Mouse (Mus musculus): ENCODE measurements at regions not wholly inside any gene's neighbourhood (a gene's known extent, or its start where the extent isn't known, plus 50 kb on each side); places are given as distances from the start of the nearest gene placed in this dataset.
A peak's percentile ranks its signal among the peaks of the same experiment; 100 is the strongest.

- TF ChIP-seq POLR2A (IDR thresholded peaks at IDR 0.05; ENCODE audit: insufficient read depth, low read depth, low read length), result no peak
- no peak for TF ChIP-seq CTCF (IDR thresholded peaks at IDR 0.05; ENCODE audit: insufficient read depth, low read depth, low read length)
- peaks cover 27% of the 10 kb centered on the region for H3K4me1 ChIP-seq (ENCODE audit: control insufficient read depth, insufficient read depth, low read length)
- 73% methylated on average over 5 of the region's 5 CpGs for WGBS
- no peak overlapping the region for H3K27ac ChIP-seq (ENCODE audit: insufficient read depth, low read depth, low read length)
- H3K4me3 ChIP-seq (ENCODE audit: insufficient read depth, low read depth, low read length), result no peak overlapping the region
Observed at GRCm38 (mm10) chr13:51921550-51921949, 75.1 kb downstream of the Gadd45g start.

GRCm38 (mm10) chr13:51926764-51927163 lies 80.3 kb downstream of the Gadd45g start:
- H3K4me1 ChIP-seq (ENCODE audit: control insufficient read depth, insufficient read depth, low read length), result peaks cover 5% of the 10 kb centered on the region
- TF ChIP-seq POLR2A (IDR thresholded peaks at IDR 0.05; ENCODE audit: insufficient read depth, low read depth, low read length) (no peak), CTCF (IDR thresholded peaks at IDR 0.05; ENCODE audit: insufficient read depth, low read depth, low read length) (no peak)
- H3K4me3 ChIP-seq (ENCODE audit: insufficient read depth, low read depth, low read length), result no peak overlapping the region
- WGBS, result 65% methylated on average over 10 of the region's 10 CpGs
- H3K27ac ChIP-seq (ENCODE audit: insufficient read depth, low read depth, low read length), result no peak overlapping the region

- TF ChIP-seq CTCF (IDR thresholded peaks at IDR 0.05; ENCODE audit: insufficient read depth, low read depth, low read length) (no peak), POLR2A (IDR thresholded peaks at IDR 0.05; ENCODE audit: insufficient read depth, low read depth, low read length) (no peak)
- WGBS, result 64% methylated on average over 2 of the region's 2 CpGs
- no peak overlapping the region for H3K4me3 ChIP-seq (ENCODE audit: insufficient read depth, low read depth, low read length)
- no peak overlapping the region for H3K27ac ChIP-seq (ENCODE audit: insufficient read depth, low read depth, low read length)
- peaks cover 5% of the 10 kb centered on the region for H3K4me1 ChIP-seq (ENCODE audit: control insufficient read depth, insufficient read depth, low read length)
Observed at GRCm38 (mm10) chr13:51929730-51930129, 83.3 kb downstream of the Gadd45g start.

DNA sequence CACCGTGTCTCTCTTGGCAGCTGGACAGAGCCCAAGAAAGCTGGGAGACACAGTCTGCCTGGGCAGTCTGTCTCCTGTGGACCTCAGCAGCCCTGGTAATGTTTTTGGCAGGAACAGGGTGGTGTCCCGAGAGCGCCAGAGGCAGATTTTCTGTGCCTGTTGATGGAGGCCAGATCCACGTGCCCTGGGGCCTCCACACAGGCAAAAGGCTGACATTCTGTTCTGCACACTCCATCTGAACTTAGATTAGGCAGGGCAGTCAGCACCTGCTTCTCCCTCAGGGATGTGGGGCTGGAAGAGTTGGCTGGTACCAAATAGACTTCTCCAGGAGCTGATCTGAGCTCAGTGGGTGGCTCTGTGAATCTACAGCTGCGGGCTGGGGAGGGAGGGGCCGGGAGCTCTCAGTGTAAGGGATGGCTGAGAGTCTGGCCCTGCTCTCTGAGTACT lies 83.8 kb downstream of the Gadd45g start:
- 30% methylated on average over 6 of the region's 6 CpGs for WGBS
- Histone ChIP-seq H3K27ac (ENCODE audit: insufficient read depth, low read depth, low read length) (no peak overlapping the region), H3K4me3 (ENCODE audit: insufficient read depth, low read depth, low read length) (no peak overlapping the region), H3K4me1 (ENCODE audit: control insufficient read depth, insufficient read depth, low read length) (peaks cover 5% of the 10 kb centered on the region)
- TF ChIP-seq CTCF (IDR thresholded peaks at IDR 0.05; ENCODE audit: insufficient read depth, low read depth, low read length), result no peak
- no peak for TF ChIP-seq POLR2A (IDR thresholded peaks at IDR 0.05; ENCODE audit: insufficient read depth, low read depth, low read length)

- peaks cover 5% of the 10 kb centered on the region for H3K4me1 ChIP-seq (ENCODE audit: control insufficient read depth, insufficient read depth, low read length)
- no peak for TF ChIP-seq CTCF (IDR thresholded peaks at IDR 0.05; ENCODE audit: insufficient read depth, low read depth, low read length)
- TF ChIP-seq POLR2A (IDR thresholded peaks at IDR 0.05; ENCODE audit: insufficient read depth, low read depth, low read length), result no peak
- no peak overlapping the region for H3K4me3 ChIP-seq (ENCODE audit: insufficient read depth, low read depth, low read length)
- 77% methylated on average over 3 of the region's 3 CpGs for WGBS
- no peak overlapping the region for H3K27ac ChIP-seq (ENCODE audit: insufficient read depth, low read depth, low read length)
Observed at GRCm38 (mm10) chr13:51930931-51931330, 84.5 kb downstream of the Gadd45g start.

GRCm38 (mm10) chr13:51935827-51936226 lies 89.3 kb downstream of the Gadd45g start:
- H3K27ac ChIP-seq (ENCODE audit: insufficient read depth, low read depth, low read length), result no peak overlapping the region
- 93% methylated on average over 10 of the region's 10 CpGs for WGBS
- no peaks in the 10 kb centered on the region for H3K4me1 ChIP-seq (ENCODE audit: control insufficient read depth, insufficient read depth, low read length)
- H3K4me3 ChIP-seq (ENCODE audit: insufficient read depth, low read depth, low read length), result no peak overlapping the region
- TF ChIP-seq POLR2A (IDR thresholded peaks at IDR 0.05; ENCODE audit: insufficient read depth, low read depth, low read length) (no peak), CTCF (IDR thresholded peaks at IDR 0.05; ENCODE audit: insufficient read depth, low read depth, low read length) (0 out of 2 replicates have a peak, but pooled peaks have one; percentile 1)

DNA sequence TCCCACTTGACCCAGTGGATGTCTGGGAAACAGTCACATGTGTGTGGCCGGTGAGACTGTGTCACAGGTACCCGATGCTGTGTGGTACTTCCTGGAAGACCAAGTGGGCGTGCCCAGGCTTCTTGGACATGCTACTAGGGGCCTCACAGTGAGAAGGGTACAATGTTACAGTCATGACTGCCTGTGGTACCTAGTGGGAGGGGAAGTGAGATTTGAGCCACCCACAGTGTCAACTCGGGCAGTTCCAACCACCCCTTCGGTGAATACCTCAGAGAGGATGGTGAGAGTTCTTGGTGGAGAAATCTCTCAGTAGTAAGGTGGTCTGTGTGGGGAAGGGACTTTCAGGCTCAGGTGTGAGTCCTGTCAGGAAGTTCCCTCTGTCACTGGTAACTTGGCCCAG lies 90.0 kb downstream of the Gadd45g start:
- 89% methylated on average over 5 of the region's 5 CpGs for WGBS

GRCm38 (mm10) chr13:51937898-51938297 lies 91.4 kb downstream of the Gadd45g start:
- TF ChIP-seq CTCF (IDR thresholded peaks at IDR 0.05; ENCODE audit: insufficient read depth, low read depth, low read length) (no peak), POLR2A (IDR thresholded peaks at IDR 0.05; ENCODE audit: insufficient read depth, low read depth, low read length) (no peak)
- no peak overlapping the region for H3K27ac ChIP-seq (ENCODE audit: insufficient read depth, low read depth, low read length)
- H3K4me3 ChIP-seq (ENCODE audit: insufficient read depth, low read depth, low read length), result no peak overlapping the region
- WGBS, result 85% methylated on average over 7 of the region's 7 CpGs
- no peaks in the 10 kb centered on the region for H3K4me1 ChIP-seq (ENCODE audit: control insufficient read depth, insufficient read depth, low read length)

More for the DNA sequence above, 90.0 kb downstream of the Gadd45g start:
- Histone ChIP-seq H3K4me1 (ENCODE audit: control insufficient read depth, insufficient read depth, low read length) (no peaks in the 10 kb centered on the region), H3K27ac (ENCODE audit: insufficient read depth, low read depth, low read length) (no peak overlapping the region), H3K4me3 (ENCODE audit: insufficient read depth, low read depth, low read length) (no peak overlapping the region)
- TF ChIP-seq POLR2A (IDR thresholded peaks at IDR 0.05; ENCODE audit: insufficient read depth, low read depth, low read length), result no peak

- TF ChIP-seq CTCF (IDR thresholded peaks at IDR 0.05; ENCODE audit: insufficient read depth, low read depth, low read length) (no peak), POLR2A (IDR thresholded peaks at IDR 0.05; ENCODE audit: insufficient read depth, low read depth, low read length) (no peak)
- WGBS, result 97% methylated on average over 4 of the region's 4 CpGs
Observed at GRCm38 (mm10) chr13:51939262-51939661, 92.8 kb downstream of the Gadd45g start.

DNA sequence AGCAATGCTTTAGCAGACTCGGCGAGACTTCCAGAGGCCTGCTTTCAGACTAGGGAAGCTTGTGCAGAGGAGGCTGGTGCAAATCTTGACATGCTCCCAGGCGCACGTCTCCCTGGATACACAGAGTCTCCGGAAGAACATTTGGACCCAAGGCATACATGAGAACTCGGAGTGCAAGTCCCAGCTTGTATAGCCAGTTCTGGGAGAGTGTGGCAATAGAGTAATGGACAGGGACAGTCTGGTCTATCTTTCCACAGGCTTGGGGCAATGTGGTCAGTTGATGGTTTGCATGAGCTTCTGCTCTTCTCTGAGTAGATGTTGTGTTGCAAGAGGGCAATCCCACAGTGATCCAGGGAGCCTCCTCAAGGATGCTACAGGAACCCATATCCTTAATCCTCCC lies 93.2 kb downstream of the Gadd45g start:
- 95% methylated on average over 6 of the region's 6 CpGs for WGBS
- Histone ChIP-seq H3K4me1 (ENCODE audit: control insufficient read depth, insufficient read depth, low read length) (no peaks in the 10 kb centered on the region), H3K27ac (ENCODE audit: insufficient read depth, low read depth, low read length) (no peak overlapping the region), H3K4me3 (ENCODE audit: insufficient read depth, low read depth, low read length) (no peak overlapping the region)
- no peak for TF ChIP-seq POLR2A (IDR thresholded peaks at IDR 0.05; ENCODE audit: insufficient read depth, low read depth, low read length)
- TF ChIP-seq CTCF (IDR thresholded peaks at IDR 0.05; ENCODE audit: insufficient read depth, low read depth, low read length), result no peak

More at GRCm38 (mm10) chr13:51939262-51939661, 92.8 kb downstream of the Gadd45g start:
- H3K4me1 ChIP-seq (ENCODE audit: control insufficient read depth, insufficient read depth, low read length), result no peaks in the 10 kb centered on the region
- H3K27ac ChIP-seq (ENCODE audit: insufficient read depth, low read depth, low read length), result no peak overlapping the region
- no peak overlapping the region for H3K4me3 ChIP-seq (ENCODE audit: insufficient read depth, low read depth, low read length)

Data from olfactory bulb, adult 2 months (tissue).